Mouse (Mus musculus): ENCODE results near the gene B3gntl1.

The B3gntl1 gene

GRCm38 (mm10) chr11:121661116-121661515 is 11.8 kb downstream of the B3gntl1 start:
- TF ChIP-seq GATA4 (IDR thresholded peaks at IDR 0.05; ENCODE audit: insufficient replicate concordance, low read length) = no peak

DNA sequence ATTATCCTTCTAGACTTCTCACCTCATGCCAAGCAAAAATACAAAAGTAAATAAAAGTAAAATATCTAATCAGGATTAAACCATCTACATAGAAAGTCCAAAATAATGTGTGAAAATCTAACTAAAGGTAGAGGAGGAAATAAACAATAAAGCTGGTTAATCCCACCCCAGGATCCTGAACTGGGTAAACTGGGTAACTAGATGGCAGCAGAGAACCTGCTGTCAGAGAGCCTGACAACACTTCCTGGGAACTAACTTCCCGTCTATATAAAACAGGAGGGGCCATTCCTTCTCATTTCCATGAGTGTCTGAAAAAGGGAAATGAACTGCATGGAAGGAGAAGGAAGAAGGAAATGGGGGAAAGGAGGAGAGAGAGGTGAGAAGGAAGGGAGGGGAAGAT is 14.8 kb downstream of the B3gntl1 start:
- no peak for TF ChIP-seq GATA4 (IDR thresholded peaks at IDR 0.05; ENCODE audit: insufficient replicate concordance, low read length)

- no peak for TF ChIP-seq GATA4 (IDR thresholded peaks at IDR 0.05; ENCODE audit: insufficient replicate concordance, low read length)
Observed at GRCm38 (mm10) chr11:121655807-121656511, 17.0 kb downstream of the B3gntl1 start.

DNA sequence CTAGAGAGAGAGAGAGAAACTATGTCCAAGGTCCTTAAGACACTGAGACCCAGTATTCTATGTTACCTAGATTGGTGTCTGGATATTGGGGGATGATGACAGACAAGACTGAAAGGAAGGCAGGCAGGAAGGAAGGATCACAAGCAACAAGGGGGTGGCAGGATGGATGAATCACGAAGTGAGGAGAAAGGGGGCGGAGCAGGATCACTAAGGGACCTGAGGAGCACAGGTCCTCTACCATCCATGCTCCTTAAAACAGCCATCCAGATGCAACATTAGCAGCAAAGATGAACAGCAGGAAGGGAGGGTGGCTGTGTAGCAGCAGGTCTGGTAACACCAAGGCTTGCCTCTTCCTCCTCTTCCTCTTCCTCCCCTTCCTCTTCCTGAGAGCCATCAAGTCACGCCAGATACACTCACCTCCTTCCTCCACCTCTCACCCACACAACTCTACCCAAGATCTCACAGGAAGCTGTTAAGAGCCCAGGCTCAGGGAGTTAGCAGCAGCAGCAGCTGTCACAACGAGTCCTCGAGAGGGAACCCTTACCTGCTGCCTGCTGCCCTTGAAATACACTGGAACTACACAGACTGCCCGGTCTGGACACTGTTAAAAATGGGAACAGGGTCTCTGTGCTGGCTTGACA is 17.7 kb downstream of the B3gntl1 start:
- TF ChIP-seq GATA4 (IDR thresholded peaks at IDR 0.05; ENCODE audit: insufficient replicate concordance, low read length) = no peak

GRCm38 (mm10) chr11:121654406-121654945 is 18.5 kb downstream of the B3gntl1 start:
- TF ChIP-seq GATA4 (IDR thresholded peaks at IDR 0.05; ENCODE audit: insufficient replicate concordance, low read length) = no peak

GRCm38 (mm10) chr11:121653631-121654030 is 19.3 kb downstream of the B3gntl1 start:
- TF ChIP-seq GATA4 (IDR thresholded peaks at IDR 0.05; ENCODE audit: insufficient replicate concordance, low read length) = no peak

DNA sequence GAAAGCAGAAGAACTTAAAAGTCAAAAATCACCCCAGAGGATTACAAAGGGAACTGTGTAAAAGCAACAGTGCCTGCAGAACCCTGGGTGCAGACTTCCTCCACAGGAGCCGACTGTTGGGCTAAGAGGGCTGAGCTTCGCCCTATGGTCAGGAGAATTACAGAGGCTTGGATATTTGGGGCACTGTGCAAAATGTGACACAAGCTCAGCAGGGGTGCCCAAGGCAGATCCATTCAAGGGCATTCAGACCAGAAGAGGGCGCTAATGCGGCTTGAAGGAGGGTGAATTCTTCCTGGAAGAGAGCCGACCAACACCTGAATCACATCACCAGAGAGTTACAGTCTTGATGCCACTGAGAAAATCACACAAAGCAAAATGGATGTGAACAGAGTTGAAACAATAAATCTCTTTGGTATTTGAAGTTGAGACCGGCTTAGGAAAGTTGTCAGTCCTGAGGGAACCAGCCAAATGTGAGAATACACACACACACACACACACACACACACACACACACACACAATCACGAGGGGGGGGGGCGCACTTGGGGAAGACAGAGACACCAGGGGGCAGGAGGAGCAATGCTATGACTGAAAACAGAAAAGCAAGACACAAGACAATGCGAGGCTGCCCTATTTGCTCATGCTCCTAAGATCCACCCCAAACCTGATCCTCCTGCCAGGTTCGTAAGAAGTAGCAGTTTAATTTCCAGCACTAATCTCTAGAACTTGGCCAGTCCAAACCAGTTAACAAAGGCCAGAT is 20.2 kb downstream of the B3gntl1 start:
- no peak for TF ChIP-seq GATA4 (IDR thresholded peaks at IDR 0.05; ENCODE audit: insufficient replicate concordance, low read length)

DNA sequence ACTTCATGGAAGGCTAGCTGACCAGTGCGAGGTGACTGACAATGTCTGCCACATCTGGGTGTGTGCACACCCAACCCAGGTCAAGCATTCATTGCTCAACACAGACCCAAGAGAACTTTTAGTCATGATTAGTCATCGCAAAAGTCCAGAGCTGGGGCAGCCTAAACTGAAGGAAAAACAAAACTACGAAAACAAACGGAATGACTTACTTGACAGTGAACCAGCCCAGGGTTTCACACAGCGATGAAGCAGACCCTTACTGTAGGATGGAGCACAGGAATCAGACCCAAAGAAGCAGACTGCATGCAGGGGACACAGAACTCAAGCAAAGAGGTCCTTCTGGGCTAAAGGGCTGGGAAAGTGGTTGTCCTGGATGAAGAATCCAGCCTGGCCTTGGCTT is 21.0 kb downstream of the B3gntl1 start:
- no peak for TF ChIP-seq GATA4 (IDR thresholded peaks at IDR 0.05; ENCODE audit: insufficient replicate concordance, low read length)

DNA sequence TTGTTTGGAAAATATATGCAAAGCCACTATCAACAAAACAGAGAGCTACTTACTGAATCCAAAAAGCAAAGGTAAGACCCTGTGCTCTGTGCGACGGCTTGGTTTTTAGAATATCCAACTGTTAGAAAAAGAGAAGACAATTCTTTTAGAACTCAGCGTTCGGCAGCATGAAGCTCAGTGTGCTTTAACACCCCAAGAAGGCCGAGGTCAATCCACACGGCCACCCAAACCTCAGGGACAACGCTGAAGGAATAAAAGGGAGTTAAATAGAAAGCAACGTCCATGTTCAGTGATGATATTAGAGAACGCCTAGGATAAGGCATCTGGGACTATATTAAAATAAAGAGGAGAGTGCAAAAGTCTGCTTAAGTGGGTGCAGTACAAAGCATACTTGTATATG is 21.4 kb downstream of the B3gntl1 start:
- TF ChIP-seq GATA4 (IDR thresholded peaks at IDR 0.05; ENCODE audit: insufficient replicate concordance, low read length) = no peak

DNA sequence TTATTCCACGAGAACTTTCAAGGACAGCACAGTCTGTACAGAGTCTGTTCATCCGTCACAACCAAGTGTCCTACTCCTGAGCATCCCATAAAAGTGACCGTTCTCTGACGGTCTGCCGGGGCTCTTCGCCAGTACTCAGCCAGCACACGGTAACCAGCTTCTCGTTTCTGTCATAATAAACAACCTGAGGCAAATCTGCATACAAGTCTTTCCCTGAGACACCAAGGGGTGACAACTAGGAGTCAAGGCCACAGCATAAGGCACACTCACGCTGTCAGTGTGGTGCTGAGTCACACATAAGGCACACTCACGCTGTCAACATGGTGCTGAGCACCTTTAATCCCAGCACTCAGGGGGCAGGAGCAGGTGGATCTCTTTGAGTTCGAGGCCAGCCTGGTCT is 22.3 kb downstream of the B3gntl1 start:
- no peak for TF ChIP-seq GATA4 (IDR thresholded peaks at IDR 0.05; ENCODE audit: insufficient replicate concordance, low read length)

GRCm38 (mm10) chr11:121649900-121650299 is 23.1 kb downstream of the B3gntl1 start:
- no peak for TF ChIP-seq GATA4 (IDR thresholded peaks at IDR 0.05; ENCODE audit: insufficient replicate concordance, low read length)

DNA sequence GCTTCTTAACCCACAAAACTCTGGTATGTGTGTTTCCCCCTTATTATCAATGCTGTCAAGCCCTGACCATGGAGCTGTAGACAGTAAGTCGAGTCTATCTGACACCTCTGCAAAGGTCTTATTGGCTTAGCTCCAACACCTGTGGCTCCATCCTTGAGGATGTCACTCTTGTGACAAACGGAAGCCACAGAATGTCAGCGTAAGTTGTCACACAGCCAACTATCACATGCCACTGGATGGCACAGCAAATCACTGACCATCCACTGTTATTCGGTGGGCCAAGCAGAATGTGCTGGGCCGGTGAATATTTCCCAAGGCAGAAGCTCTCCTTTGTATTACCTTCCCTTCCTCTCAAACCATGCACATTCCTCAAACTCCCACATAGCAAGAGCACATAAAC is 24.8 kb downstream of the B3gntl1 start:
- TF ChIP-seq GATA4 (IDR thresholded peaks at IDR 0.05; ENCODE audit: insufficient replicate concordance, low read length) = no peak

DNA sequence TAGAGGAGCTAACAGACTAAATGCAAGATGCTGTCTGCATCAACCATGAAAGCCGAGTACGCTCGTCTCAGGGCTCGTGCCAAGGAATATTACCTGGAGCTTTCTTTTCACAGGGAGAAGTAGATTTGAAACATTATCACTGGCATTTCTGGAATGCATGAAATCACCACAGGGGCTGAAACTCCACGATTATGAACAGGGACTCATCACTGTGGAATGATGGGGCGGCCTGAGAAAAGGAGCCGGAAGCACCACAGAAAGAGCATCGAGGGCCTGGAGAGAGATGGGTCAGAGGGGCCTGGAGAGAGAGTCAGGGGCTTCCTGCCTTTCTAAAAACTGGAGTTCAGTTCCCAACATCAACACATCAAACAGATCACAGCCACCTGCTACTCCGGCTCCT is 25.6 kb downstream of the B3gntl1 start:
- TF ChIP-seq GATA4 (IDR thresholded peaks at IDR 0.05; ENCODE audit: insufficient replicate concordance, low read length) = no peak

GRCm38 (mm10) chr11:121645394-121645793 is 27.6 kb downstream of the B3gntl1 start:
- no peak for TF ChIP-seq GATA4 (IDR thresholded peaks at IDR 0.05; ENCODE audit: insufficient replicate concordance, low read length)

DNA sequence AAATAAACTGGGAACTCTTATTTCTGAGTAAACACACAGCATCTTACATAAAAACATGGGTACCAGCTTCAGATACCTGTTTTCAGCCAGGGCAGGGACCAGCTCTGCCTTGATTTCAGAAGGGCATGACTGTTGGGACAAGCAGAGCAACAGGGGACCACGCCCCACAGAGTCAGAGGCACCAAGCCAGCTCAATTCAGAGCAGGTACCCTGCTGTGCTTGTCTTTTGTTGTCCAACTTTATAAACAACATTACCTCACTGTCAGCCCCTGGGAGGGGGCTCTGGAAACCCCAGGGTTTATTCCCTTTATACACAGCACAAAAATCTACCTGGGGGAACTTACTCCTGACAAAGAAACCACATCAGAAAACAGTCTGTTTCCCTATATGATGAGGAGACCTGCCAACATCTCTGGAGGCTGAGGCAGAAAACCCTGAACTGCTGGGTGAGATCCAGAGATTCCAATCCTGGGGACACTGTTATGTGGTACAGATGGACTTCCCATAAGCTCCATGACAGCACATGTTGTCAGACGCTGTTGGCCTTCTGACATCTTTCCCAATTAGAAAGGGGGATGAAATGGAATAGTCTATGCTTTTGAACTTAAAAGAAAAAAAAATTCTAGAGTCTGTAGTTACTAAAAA is 31.3 kb downstream of the B3gntl1 start:
- no peak for TF ChIP-seq GATA4 (IDR thresholded peaks at IDR 0.05; ENCODE audit: insufficient replicate concordance, low read length)
